Mouse (Mus musculus): ENCODE measurements at regions not wholly inside any gene's neighbourhood (a gene's known extent, or its start where the extent isn't known, plus 50 kb on each side); places are given as distances from the start of the nearest gene placed in this dataset.

DNA sequence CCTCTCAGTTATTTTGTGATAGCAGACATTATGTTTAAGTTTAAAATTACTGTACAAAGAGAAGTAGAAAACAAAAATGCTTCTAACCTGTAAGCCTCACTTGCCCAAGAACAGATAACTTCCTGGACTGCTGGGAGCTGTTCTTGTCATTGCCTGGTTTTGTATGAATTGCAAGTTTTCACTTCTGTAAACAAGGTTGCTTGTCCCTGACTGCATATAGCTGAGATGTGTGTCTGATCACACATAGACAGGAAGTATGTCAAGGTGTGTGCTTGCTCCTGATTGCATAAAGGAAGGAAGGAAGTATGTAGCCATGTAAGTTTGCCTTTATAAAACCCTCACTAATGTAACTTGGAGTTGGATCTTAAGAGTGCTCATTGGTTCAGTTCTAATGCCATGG is 118.5 kb upstream of the Xrcc4 start:
- no peak for ATAC-seq (ENCODE audit: insufficient read depth)
- Histone ChIP-seq H3K27me3 (no peaks in the 10 kb centered on the region), H3K4me2 (no peak overlapping the region), H3K27ac (replicated peaks) (no peak overlapping the region), H3K9me3 (replicated peaks) (no peaks in the 10 kb centered on the region), H3K4me3 (replicated peaks) (no peak overlapping the region), H3K9ac (no peak overlapping the region), H3K36me3 (replicated peaks) (no peaks in the 10 kb centered on the region), H3K4me1 (replicated peaks) (no peaks in the 10 kb centered on the region)

Data from liver, embryonic 15.5 days (tissue).